Mouse (Mus musculus) layer of hippocampus, adult 18-20 months (tissue): ENCODE measurements around the gene Ubxn10. TPM values are rescaled to one million over a fixed set of nuclear protein-coding genes. Genes with fewer than 3 reads are reported as not detected.

Experiments used
- DNase-seq, 2 experiments: peaks; one replicate each; pipeline ENCODE4 v3.0.0; 2022; ENCODE audit warnings: low spot score in 2 of 2
- long read RNA-seq: library from polyadenylated mRNA; stranded (forward); transcript quantifications from one replicate; pipeline ENCODE4 v2.0.0, GENCODE M21; 2021
- total RNA-seq, 2 experiments: library from RNA; stranded (reverse); gene quantifications; 2 replicates each; pipeline ENCODE4 v1.2.3; 2021

The Ubxn10 gene
- 1 to 10 TPM; 1.0 to 2.3 TPM for total RNA-seq
- long read RNA-seq, partial matches to known transcripts, result 0 of 4 reads
- long read RNA-seq, other reads (novel, unspliced or antisense), result 1 of 4 reads

GRCm38 (mm10) chr4:138737031-138737430 lies at the start of gene Ubxn10:
Gene Ubxn10 (minus strand): TSS chr4:138737167.
- DNase-seq, result no peak

GRCm38 (mm10) chr4:138786141-138786540 lies 49.2 kb upstream of the Ubxn10 start:
- no peak for DNase-seq

- DNase-seq, result no peak
Measured at GRCm38 (mm10) chr4:138785721-138786120, 48.8 kb upstream of the Ubxn10 start.

GRCm38 (mm10) chr4:138782098-138782497 lies 45.1 kb upstream of the Ubxn10 start:
- DNase-seq, result peak; percentile 37 to 75

- DNase-seq, result no peak
Measured at GRCm38 (mm10) chr4:138780300-138780699, 43.3 kb upstream of the Ubxn10 start.

- DNase-seq, result no peak
Measured at GRCm38 (mm10) chr4:138777417-138778407, 40.7 kb upstream of the Ubxn10 start.

DNA sequence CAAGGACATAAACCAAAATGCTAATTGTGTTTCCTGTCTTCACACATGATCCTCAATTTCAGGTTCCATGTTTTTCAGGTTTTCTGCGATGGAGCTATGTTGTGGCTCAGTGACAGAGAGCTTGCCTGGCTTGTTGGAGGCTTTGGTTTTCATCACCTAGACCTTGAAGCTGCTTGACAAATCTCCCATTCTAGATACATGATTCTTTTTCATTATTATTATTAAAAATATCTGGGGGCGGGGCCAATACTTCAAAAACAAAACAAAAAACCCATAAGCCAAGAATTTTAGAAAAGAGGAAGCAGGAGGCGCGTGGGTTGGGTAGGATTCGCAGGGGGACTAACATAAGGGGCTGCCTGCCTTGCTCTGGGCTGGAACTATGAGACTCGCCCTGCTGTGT lies 38.5 kb upstream of the Ubxn10 start, which contains the start of gene Pla2g2d:
Gene Pla2g2d, plus strand, starts transcription at position 301 of the 400 bp plus-strand sequence.
- peak in 1 of 2 experiments; percentile 42 for DNase-seq

DNA sequence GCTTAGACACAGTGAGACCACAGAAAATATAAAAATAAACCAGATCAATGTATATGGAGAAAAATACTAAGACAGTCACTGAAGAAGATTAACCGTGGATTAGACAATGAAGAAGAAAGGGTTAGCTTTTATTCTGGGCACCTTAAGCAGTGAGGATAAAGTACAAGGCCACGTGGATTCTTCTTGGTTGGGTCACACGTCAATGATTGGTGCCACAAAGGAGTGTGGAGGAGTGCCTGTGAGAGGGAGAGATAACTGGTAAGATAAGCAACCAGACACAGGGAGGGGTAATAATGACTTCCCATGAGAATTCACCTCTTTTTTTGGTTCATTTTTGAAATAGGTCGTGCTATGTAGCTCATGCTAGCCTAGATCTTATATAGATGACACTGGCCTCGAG lies 35.4 kb upstream of the Ubxn10 start:
- DNase-seq, result no peak

DNA sequence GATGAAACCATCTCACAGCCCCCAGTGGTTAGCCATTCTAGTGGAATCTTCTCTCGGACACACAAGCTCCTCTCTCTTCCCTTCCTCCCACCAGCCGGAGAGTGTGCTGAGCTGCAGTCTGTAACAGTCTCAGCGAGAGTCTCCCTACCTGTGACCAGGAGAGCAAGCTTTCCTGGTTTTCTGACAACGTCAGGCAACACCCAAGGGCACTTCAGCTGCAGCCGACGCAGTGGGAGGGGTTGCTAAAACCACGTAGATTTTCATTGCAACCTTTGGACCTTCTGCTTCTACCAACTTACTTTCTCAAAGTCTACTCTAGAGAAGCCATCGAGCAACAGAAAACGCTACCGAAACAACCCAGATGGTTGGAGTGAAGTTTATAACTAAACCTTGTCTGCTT lies 35.0 kb upstream of the Ubxn10 start:
- no peak for DNase-seq

DNA sequence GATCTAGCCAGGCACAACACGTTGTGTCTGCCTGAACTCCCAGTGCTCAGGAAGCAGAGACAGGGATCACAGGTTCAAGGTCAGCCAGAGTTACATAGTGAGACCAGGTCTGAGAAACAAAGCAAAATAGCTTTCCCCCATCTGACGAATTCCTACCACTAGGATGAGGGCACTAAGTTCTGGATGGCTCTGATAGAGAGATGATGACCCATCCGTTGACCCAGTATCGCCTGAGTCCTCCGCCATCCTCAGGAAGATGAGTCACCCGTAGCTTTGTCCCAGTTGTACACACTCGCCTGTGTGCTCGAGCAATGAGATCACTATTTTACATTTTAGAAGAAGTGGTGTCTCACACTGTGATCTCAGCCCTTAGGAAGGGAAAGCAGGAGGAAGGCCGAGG lies 25.3 kb upstream of the Ubxn10 start:
- DNase-seq, result no peak

- DNase-seq, result no peak
Measured at GRCm38 (mm10) chr4:138757416-138757815, 20.4 kb upstream of the Ubxn10 start, which contains the start of gene Pla2g2f. Gene Pla2g2f (minus strand): TSS chr4:138757626.

DNA sequence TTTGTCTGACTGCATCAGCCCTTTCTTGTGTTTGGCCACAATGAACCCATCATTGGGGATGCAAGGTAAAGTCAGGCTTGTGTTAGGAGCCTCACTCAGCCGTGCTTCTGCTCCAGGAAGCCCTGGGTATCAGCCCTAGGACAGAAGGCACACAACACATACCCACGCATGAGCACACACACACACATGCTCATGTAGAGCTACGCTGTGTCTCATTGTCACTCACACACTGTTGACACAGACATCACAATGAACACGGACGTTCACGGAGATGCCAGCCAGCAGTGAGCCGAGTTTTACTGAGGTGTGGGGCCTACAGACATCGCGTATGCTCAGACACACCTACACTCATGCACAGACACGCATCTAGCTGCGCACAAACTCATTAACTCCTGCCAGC lies 19.0 kb upstream of the Ubxn10 start:
- DNase-seq, result peak in 1 of 2 experiments; percentile 63

- DNase-seq, result no peak
Measured at GRCm38 (mm10) chr4:138755439-138755838, 18.5 kb upstream of the Ubxn10 start.

GRCm38 (mm10) chr4:138754432-138754831 lies 17.5 kb upstream of the Ubxn10 start:
- no peak for DNase-seq

DNA sequence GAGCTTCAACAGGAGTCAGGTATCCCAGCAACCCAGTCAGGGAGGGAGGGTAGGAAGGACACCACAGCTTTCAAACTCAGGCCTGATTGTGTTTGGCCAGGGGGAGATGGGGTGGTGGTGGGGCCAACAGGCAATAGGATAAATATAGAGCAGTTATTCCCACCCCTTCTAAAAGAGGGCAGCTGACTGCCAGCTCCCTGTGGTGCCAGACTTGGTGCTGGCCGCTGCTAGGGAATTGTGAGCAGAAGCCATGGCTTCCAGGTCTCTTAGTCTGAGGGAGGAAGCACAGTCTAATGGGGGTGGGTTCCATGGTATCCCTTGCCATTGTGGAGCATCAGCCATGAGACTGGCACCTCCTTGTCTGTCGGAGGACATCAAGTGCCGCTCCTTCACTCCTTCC lies 16.6 kb upstream of the Ubxn10 start:
- DNase-seq, result no peak

- no peak for DNase-seq
Measured at GRCm38 (mm10) chr4:138752603-138753002, 15.6 kb upstream of the Ubxn10 start.

DNA sequence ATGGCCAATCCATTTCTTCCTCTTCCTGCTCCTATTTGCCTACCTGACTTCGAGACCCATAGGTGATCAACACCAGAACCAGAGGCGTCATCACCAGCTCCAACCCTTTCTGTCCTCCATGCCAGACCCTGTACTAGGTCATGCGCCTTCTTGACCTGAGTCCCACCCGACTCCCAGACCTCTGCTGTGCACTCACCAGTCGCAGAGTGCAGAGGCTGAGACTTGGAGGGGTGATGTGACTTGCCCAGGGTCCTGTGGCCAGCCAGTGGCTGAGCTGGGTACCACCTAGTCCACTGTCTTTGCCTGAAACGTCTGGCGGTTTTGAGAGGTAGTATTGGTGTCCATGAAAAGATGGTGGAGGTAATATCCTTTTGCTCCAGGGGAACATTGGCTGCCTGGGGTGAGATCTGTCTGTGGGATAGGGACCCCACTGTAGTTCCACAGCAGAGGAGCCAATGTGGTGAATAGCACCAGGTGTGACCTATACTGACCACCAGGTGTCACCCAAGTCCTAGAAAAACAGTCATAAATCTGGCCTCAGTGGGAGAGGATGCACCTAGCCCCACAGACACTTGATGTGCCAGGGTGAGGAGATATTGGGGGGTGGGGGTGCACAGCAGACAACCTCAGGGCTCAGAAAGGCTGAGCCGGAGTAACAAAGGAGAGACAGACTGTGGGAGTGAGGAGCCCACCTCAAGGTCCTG lies 11.6 kb upstream of the Ubxn10 start:
- DNase-seq, result peak in 1 of 2 experiments; percentile 79

GRCm38 (mm10) chr4:138747851-138748250 lies 10.9 kb upstream of the Ubxn10 start:
- no peak for DNase-seq

GRCm38 (mm10) chr4:138746866-138747265 lies 9.9 kb upstream of the Ubxn10 start:
- DNase-seq, result no peak

- DNase-seq, result no peak
Measured at GRCm38 (mm10) chr4:138745884-138746283, 8.9 kb upstream of the Ubxn10 start.

GRCm38 (mm10) chr4:138739136-138739851 lies 2.3 kb upstream of the Ubxn10 start:
- peak; percentile 39 to 66 for DNase-seq
